9 mouse cellular contexts compared by ENCODE assay signal in genomic region chr14:66441825-66442224, GRCm38 (mm10).
DNase-seq lines count a peak whose midpoint lies in the region; ATAC-seq and TF ChIP-seq lines count a peak whose summit lies in the region.
"Had no signal": no experiment of that assay in that cellular context is flagged by ENCODE, and none has a peak within 500 bp of the region (broad histone marks: within the 10 kb centered on the region; RNA-seq: fewer than 3 reads in every experiment).

No protein-coding gene starts in this region.

- no peaks in the 10 kb centered on the region for H3K27me3 ChIP-seq in midbrain, embryonic 13.5 days
- no peaks in the 10 kb centered on the region for H3K27me3 ChIP-seq in midbrain, embryonic 10.5 days (ENCODE audit: low read depth, poor library complexity, severe bottlenecking)
- H3K27me3 ChIP-seq in hindbrain, postnatal 0 days (ENCODE audit: insufficient read depth, low read length): no peaks in the 10 kb centered on the region
- H3K27me3 ChIP-seq: stomach, embryonic 15.5 days had no signal

- H3K4me1 ChIP-seq in midbrain, embryonic 13.5 days (replicated peaks): no peaks in the 10 kb centered on the region
- H3K4me1 ChIP-seq in midbrain, embryonic 10.5 days: 0 out of 2 replicates have a peak, but pooled peaks cover 5% of the 10 kb centered on the region
- no peaks in the 10 kb centered on the region for H3K4me1 ChIP-seq in hindbrain, postnatal 0 days (ENCODE audit: insufficient read depth, low read length)
- H3K4me1 ChIP-seq: stomach, embryonic 15.5 days had no signal

- H3K4me2 ChIP-seq in midbrain, embryonic 13.5 days (replicated peaks): no peak overlapping the region
- H3K4me2 ChIP-seq in hindbrain, postnatal 0 days (ENCODE audit: low read depth, low read length): no peak overlapping the region
- H3K4me2 ChIP-seq: stomach, embryonic 15.5 days had no signal

- ATAC-seq in midbrain, embryonic 13.5 days: no peak
- peak; percentile 93 for ATAC-seq in hindbrain, postnatal 0 days

- no peak overlapping the region for H3K4me3 ChIP-seq in midbrain, embryonic 13.5 days (replicated peaks)
- H3K4me3 ChIP-seq in midbrain, embryonic 10.5 days: no peak overlapping the region
- no peak overlapping the region for H3K4me3 ChIP-seq in hindbrain, postnatal 0 days (ENCODE audit: low read length)
- H3K4me3 ChIP-seq: stomach, embryonic 15.5 days had no signal

- H3K27ac ChIP-seq in midbrain, embryonic 13.5 days: no peak overlapping the region
- no peak overlapping the region for H3K27ac ChIP-seq in midbrain, embryonic 10.5 days (replicated peaks)
- no peak overlapping the region for H3K27ac ChIP-seq in hindbrain, postnatal 0 days
- H3K27ac ChIP-seq: stomach, embryonic 15.5 days had no signal

- H3K9me3 ChIP-seq in midbrain, embryonic 13.5 days: no peaks in the 10 kb centered on the region
- no peaks in the 10 kb centered on the region for H3K9me3 ChIP-seq in midbrain, embryonic 10.5 days (replicated peaks)
- no peaks in the 10 kb centered on the region for H3K9me3 ChIP-seq in hindbrain, postnatal 0 days (ENCODE audit: low read length)
- H3K9me3 ChIP-seq: stomach, embryonic 15.5 days had no signal

- H3K36me3 ChIP-seq in midbrain, embryonic 13.5 days: no peaks in the 10 kb centered on the region
- no peaks in the 10 kb centered on the region for H3K36me3 ChIP-seq in midbrain, embryonic 10.5 days
- no peaks in the 10 kb centered on the region for H3K36me3 ChIP-seq in hindbrain, postnatal 0 days (ENCODE audit: insufficient read depth, low read length)
- H3K36me3 ChIP-seq: stomach, embryonic 15.5 days had no signal

- DNase-seq in cerebellum, adult 11 months: peak; percentile 8
- DNase-seq in cerebellum, adult 8-10 months: no peak
- DNase-seq in midbrain, embryonic 10.5 days (ENCODE audit: low spot score): no peak
- DNase-seq in hindbrain, postnatal 0 days (ENCODE audit: low spot score): peak; percentile 66
- DNase-seq in retina, postnatal 1 day: peak; percentile 52
- DNase-seq in MN1 (ENCODE audit: low spot score): no peak
- no peak for DNase-seq in thymus, postnatal 0 days (ENCODE audit: low spot score)

- TF ChIP-seq CTCF in hindbrain, postnatal 0 days (IDR thresholded peaks at IDR 0.05; ENCODE audit: low read depth): no peak

- H3K9ac ChIP-seq in midbrain, embryonic 13.5 days (replicated peaks): 0 out of 2 replicates have a peak overlapping the region, but pooled peaks have one; percentile 23
- no peak overlapping the region for H3K9ac ChIP-seq in hindbrain, postnatal 0 days (replicated peaks; ENCODE audit: low read length)
- H3K9ac ChIP-seq: stomach, embryonic 15.5 days had no signal

- 63% methylated on average over 4 of the region's 4 CpGs for WGBS in midbrain, embryonic 13.5 days
- 74% methylated on average over 4 of the region's 4 CpGs for WGBS in midbrain, embryonic 10.5 days
- WGBS in hindbrain, postnatal 0 days: 31% methylated on average over 4 of the region's 4 CpGs

Comparison
In these comparisons a context has a peak if more than half of its experiments do, and no peak if none do; other contexts are left out.
1. DNase-seq: peak in cerebellum, adult 11 months (single experiment), hindbrain, postnatal 0 days (single experiment) and retina, postnatal 1 day (single experiment); none in cerebellum, adult 8-10 months (single experiment), midbrain, embryonic 10.5 days (single experiment), MN1 (single experiment) and thymus, postnatal 0 days (single experiment).